Mouse (Mus musculus) hindbrain, embryonic 12.5 days (tissue): ENCODE measurements around the gene Psmb11. TPM values are rescaled to one million over a fixed set of nuclear protein-coding genes. Genes with fewer than 3 reads are reported as not detected.
A peak's percentile ranks its signal among the peaks of the same experiment; 100 is the strongest.

Source experiments
- ATAC-seq: fragments of 200-750 bp; cut with Nextera tagmentation; 2 replicates; pipeline ENCODE4 v1.8.0; 2017; ENCODE audit warnings: moderate TSS enrichment; ENCODE audit not compliant: low FRiP score
- H3K27ac ChIP-seq: fragments of 300-500 bp; sonication (generic); 2 replicates; pipeline ENCODE4 v1.5.1; 2016; ENCODE audit warnings: mild to moderate bottlenecking
- H3K27me3 ChIP-seq: fragments of 300-500 bp; sonication (generic); 2 replicates; pipeline ENCODE4 v1.6.1; 2016; ENCODE audit warnings: mild to moderate bottlenecking
- H3K36me3 ChIP-seq: fragments of 300-500 bp; sonication (generic); 2 replicates; pipeline ENCODE4 v1.6.1; 2016; ENCODE audit warnings: mild to moderate bottlenecking
- H3K4me1 ChIP-seq: fragments of 300-500 bp; sonication (generic); 2 replicates; pipeline ENCODE4 v1.6.1; 2016
- H3K4me2 ChIP-seq: fragments of 300-500 bp; sonication (generic); replicated peaks from 2 replicates; pipeline ENCODE4 v1.6.1; 2016; ENCODE audit warnings: mild to moderate bottlenecking
- H3K4me3 ChIP-seq: fragments of 300-500 bp; sonication (generic); 2 replicates; pipeline ENCODE4 v1.5.1; 2016; ENCODE audit warnings: mild to moderate bottlenecking
- H3K9ac ChIP-seq: fragments of 300-500 bp; sonication (generic); 2 replicates; pipeline ENCODE4 v1.6.1; 2016; ENCODE audit warnings: mild to moderate bottlenecking, moderate library complexity
- H3K9me3 ChIP-seq: fragments of 300-500 bp; sonication (generic); replicated peaks from 2 replicates; pipeline ENCODE4 v1.6.1; 2016; ENCODE audit warnings: mild to moderate bottlenecking
- WGBS: fragments of 180-500 bp; shearing (Covaris S2); methylation state at CpG from one replicate; pipeline ENCODE4 v1.1.7; 2016; 5-methylcytosine and 5-hydroxymethylcytosine counted together
- polyA plus RNA-seq: library from polyadenylated mRNA; unstranded; fragments of >200 nt; fragmentation: Nextera tagmentation; extraction: Ambion mirVana; gene quantifications from 2 replicates; pipeline ENCODE4 v1.2.1, GENCODE M21; 2016

Gene Psmb11
- polyA plus RNA-seq, 1 experiment from 2014 or later = not detected

GRCm38 (mm10) chr14:54646455-54646854 lies 25.2 kb downstream of the Psmb11 start:
- no peak overlapping the region for H3K4me2 ChIP-seq
- WGBS = 94% methylated on average over 17 of the region's 17 CpGs
- H3K27ac ChIP-seq = no peak overlapping the region
- no peaks in the 10 kb centered on the region for H3K27me3 ChIP-seq
- H3K4me3 ChIP-seq = no peak overlapping the region
- no peak for ATAC-seq
- H3K9ac ChIP-seq = no peak overlapping the region
- no peaks in the 10 kb centered on the region for H3K9me3 ChIP-seq
- peaks cover 89% of the 10 kb centered on the region for H3K36me3 ChIP-seq
- H3K4me1 ChIP-seq = peaks cover 28% of the 10 kb centered on the region

- Histone ChIP-seq H3K4me2 (no peak overlapping the region), H3K4me1 (peaks cover 34% of the 10 kb centered on the region), H3K4me3 (no peak overlapping the region), H3K9me3 (no peaks in the 10 kb centered on the region), H3K9ac (no peak overlapping the region), H3K27ac (no peak overlapping the region), H3K36me3 (peaks cover 95% of the 10 kb centered on the region), H3K27me3 (no peaks in the 10 kb centered on the region)
- 96% methylated on average over 8 of the region's 8 CpGs for WGBS
- no peak for ATAC-seq
These were observed 25.8 kb downstream of the Psmb11 start for GRCm38 (mm10) chr14:54646898-54647636.

GRCm38 (mm10) chr14:54647900-54648299 lies 26.7 kb downstream of the Psmb11 start:
- peaks cover 41% of the 10 kb centered on the region for H3K4me1 ChIP-seq
- no peak overlapping the region for H3K4me3 ChIP-seq
- no peak overlapping the region for H3K9ac ChIP-seq
- no peak overlapping the region for H3K27ac ChIP-seq
- 77% methylated on average over 4 of the region's 4 CpGs for WGBS
- H3K36me3 ChIP-seq = peaks cover 86% of the 10 kb centered on the region
- H3K4me2 ChIP-seq = no peak overlapping the region
- ATAC-seq = no peak
- no peaks in the 10 kb centered on the region for H3K27me3 ChIP-seq
- no peaks in the 10 kb centered on the region for H3K9me3 ChIP-seq

GRCm38 (mm10) chr14:54650621-54651454 lies 29.6 kb downstream of the Psmb11 start:
- peaks cover 64% of the 10 kb centered on the region for H3K36me3 ChIP-seq
- H3K4me3 ChIP-seq = no peak overlapping the region
- no peak overlapping the region for H3K27ac ChIP-seq
- peaks cover 48% of the 10 kb centered on the region for H3K4me1 ChIP-seq
- 66% methylated on average over 23 of the region's 23 CpGs for WGBS
- ATAC-seq = peak; percentile 13
- no peaks in the 10 kb centered on the region for H3K27me3 ChIP-seq
- H3K9ac ChIP-seq = no peak overlapping the region
- H3K4me2 ChIP-seq = peak overlapping the region; percentile 92
- no peaks in the 10 kb centered on the region for H3K9me3 ChIP-seq

- Histone ChIP-seq H3K27ac (no peak overlapping the region), H3K9me3 (no peaks in the 10 kb centered on the region), H3K36me3 (peaks cover 64% of the 10 kb centered on the region), H3K4me3 (no peak overlapping the region; the same call in 1 of the 2 replicates), H3K27me3 (no peaks in the 10 kb centered on the region), H3K4me1 (peaks cover 48% of the 10 kb centered on the region), H3K4me2 (peak overlapping the region; percentile 92), H3K9ac (no peak overlapping the region)
- ATAC-seq = no peak
- 66% methylated on average over 4 of the region's 4 CpGs for WGBS
These were observed 30.3 kb downstream of the Psmb11 start for GRCm38 (mm10) chr14:54651556-54651955.

- Histone ChIP-seq H3K27me3 (no peaks in the 10 kb centered on the region), H3K4me2 (peak overlapping the region; percentile 92), H3K4me1 (peaks cover 48% of the 10 kb centered on the region), H3K9me3 (no peaks in the 10 kb centered on the region), H3K4me3 (peak overlapping the region; percentile 63), H3K36me3 (peaks cover 61% of the 10 kb centered on the region), H3K27ac (peak overlapping the region; percentile 85), H3K9ac (peak overlapping the region; percentile 90)
- WGBS = 0% methylated on average over 6 of the region's 7 CpGs
- ATAC-seq = 0 out of 2 replicates have a peak, but pooled peaks have one; percentile 38
These were observed 31.6 kb downstream of the Psmb11 start for GRCm38 (mm10) chr14:54652787-54653186.

GRCm38 (mm10) chr14:54653496-54653895 lies 32.3 kb downstream of the Psmb11 start:
- H3K9ac ChIP-seq = peak overlapping the region; percentile 90
- H3K36me3 ChIP-seq = peaks cover 60% of the 10 kb centered on the region
- H3K27me3 ChIP-seq = no peaks in the 10 kb centered on the region
- H3K9me3 ChIP-seq = no peaks in the 10 kb centered on the region
- 0% methylated on average over 12 of the region's 12 CpGs for WGBS
- ATAC-seq = peak; percentile 80
- peaks cover 43% of the 10 kb centered on the region for H3K4me1 ChIP-seq
- peak overlapping the region; percentile 85 for H3K27ac ChIP-seq
- H3K4me2 ChIP-seq = peak overlapping the region; percentile 92
- H3K4me3 ChIP-seq = peak overlapping the region; percentile 63

- 93% methylated on average over 2 of the region's 2 CpGs for WGBS
- Histone ChIP-seq H3K27ac (no peak overlapping the region), H3K4me3 (no peak overlapping the region), H3K9me3 (no peaks in the 10 kb centered on the region), H3K9ac (no peak overlapping the region), H3K4me1 (no peaks in the 10 kb centered on the region), H3K36me3 (peaks cover 92% of the 10 kb centered on the region), H3K4me2 (no peak overlapping the region), H3K27me3 (no peaks in the 10 kb centered on the region)
- no peak for ATAC-seq
These were observed 38.8 kb downstream of the Psmb11 start for GRCm38 (mm10) chr14:54660009-54660408.

GRCm38 (mm10) chr14:54664477-54665222 lies 43.4 kb downstream of the Psmb11 start:
- H3K36me3 ChIP-seq = peaks cover 94% of the 10 kb centered on the region
- H3K4me3 ChIP-seq = no peak overlapping the region
- no peaks in the 10 kb centered on the region for H3K4me1 ChIP-seq
- 92% methylated on average over 10 of the region's 10 CpGs for WGBS
- no peak overlapping the region for H3K4me2 ChIP-seq
- no peak overlapping the region for H3K27ac ChIP-seq
- H3K9ac ChIP-seq = no peak overlapping the region
- no peaks in the 10 kb centered on the region for H3K9me3 ChIP-seq
- no peak for ATAC-seq
- no peaks in the 10 kb centered on the region for H3K27me3 ChIP-seq

GRCm38 (mm10) chr14:54669381-54669780 lies 48.1 kb downstream of the Psmb11 start:
- Histone ChIP-seq H3K4me2 (no peak overlapping the region), H3K27me3 (no peaks in the 10 kb centered on the region), H3K4me1 (no peaks in the 10 kb centered on the region), H3K9ac (no peak overlapping the region), H3K9me3 (no peaks in the 10 kb centered on the region), H3K27ac (no peak overlapping the region), H3K4me3 (no peak overlapping the region), H3K36me3 (peaks cover 74% of the 10 kb centered on the region)
- ATAC-seq = no peak
- WGBS = 74% methylated on average over 4 of the region's 4 CpGs

GRCm38 (mm10) chr14:54674317-54674716 lies 53.1 kb downstream of the Psmb11 start:
- no peak overlapping the region for H3K4me3 ChIP-seq

GRCm38 (mm10) chr14:54676290-54676689 lies 55.1 kb downstream of the Psmb11 start:
- Histone ChIP-seq H3K9me3 (no peaks in the 10 kb centered on the region), H3K27me3 (no peaks in the 10 kb centered on the region), H3K4me1 (no peaks in the 10 kb centered on the region), H3K9ac (no peak overlapping the region), H3K27ac (no peak overlapping the region), H3K4me2 (no peak overlapping the region), H3K36me3 (peaks cover 63% of the 10 kb centered on the region), H3K4me3 (no peak overlapping the region)
- no peak for ATAC-seq
- 90% methylated on average over 5 of the region's 5 CpGs for WGBS

More at GRCm38 (mm10) chr14:54674317-54674716, 53.1 kb downstream of the Psmb11 start:
- Histone ChIP-seq H3K9me3 (no peaks in the 10 kb centered on the region), H3K4me1 (no peaks in the 10 kb centered on the region), H3K36me3 (peaks cover 65% of the 10 kb centered on the region), H3K4me2 (no peak overlapping the region), H3K27me3 (no peaks in the 10 kb centered on the region), H3K9ac (no peak overlapping the region), H3K27ac (no peak overlapping the region)
- ATAC-seq = no peak
- 91% methylated on average over 2 of the region's 2 CpGs for WGBS
